Mouse (Mus musculus) liver, embryonic 14.5 days (tissue): Measurements from ENCODE around the gene Mlf2. TPM values are rescaled to one million over a fixed set of nuclear protein-coding genes. Genes with fewer than 3 reads are reported as not detected.

Source experiments
- ATAC-seq: fragments of 200-750 bp; cut with Nextera tagmentation; 2 replicates; pipeline ENCODE4 v1.8.0; 2017; ENCODE audit warnings: moderate number of reproducible peaks, mild to moderate bottlenecking, moderate library complexity; ENCODE audit not compliant: insufficient read depth
- DNase-seq, 3 experiments: peaks; one replicate each; pipeline ENCODE4 v3.0.0-alpha.2; 2012 to 2013; ENCODE audit warnings: low read depth in 3 of 3, low spot score in 3 of 3
- H3K27ac ChIP-seq: fragments of 300-500 bp; sonication (generic); 2 replicates; pipeline ENCODE4 v1.5.1; 2014; ENCODE audit warnings: moderate library complexity, mild to moderate bottlenecking, control low read depth, inconsistent platforms
- H3K27me3 ChIP-seq: fragments of 300-500 bp; sonication (generic); 2 replicates; pipeline ENCODE4 v1.6.1; 2014; ENCODE audit warnings: mild to moderate bottlenecking, low read length, moderate library complexity; ENCODE audit not compliant: control insufficient read depth, insufficient read depth
- H3K36me3 ChIP-seq: fragments of 300-500 bp; sonication (generic); replicated peaks from 2 replicates; pipeline ENCODE4 v1.6.1; 2014; ENCODE audit warnings: low read depth; ENCODE audit not compliant: control insufficient read depth, insufficient read depth
- H3K4me1 ChIP-seq, 2 experiments: fragments of 200-500 bp in 1 of 2; fragments of 300-500 bp in 1 of 2; sonication (generic) in 1 of 2; replicated peaks; 2 replicates each; pipeline ENCODE4 v1.6.1; 2012 to 2014; ENCODE audit warnings: antibody characterized with exemption in 1 of 2, inconsistent platforms in 1 of 2, low read length in 1 of 2; ENCODE audit not compliant: control insufficient read depth in 2 of 2, insufficient read depth in 2 of 2
- H3K4me2 ChIP-seq: fragments of 300-500 bp; sonication (generic); 2 replicates; pipeline ENCODE4 v1.6.1; 2014; ENCODE audit warnings: low read depth, mild to moderate bottlenecking, control low read depth, moderate library complexity
- H3K4me3 ChIP-seq, 2 experiments: fragments of 200-500 bp in 1 of 2; fragments of 300-500 bp in 1 of 2; sonication (generic) in 1 of 2; 2 replicates each; pipeline ENCODE4 v1.5.1; 2012 to 2014; ENCODE audit warnings: low read depth in 2 of 2, low read length in 2 of 2, mild to moderate bottlenecking in 2 of 2, control low read depth in 1 of 2, inconsistent platforms in 1 of 2, moderate library complexity in 1 of 2; ENCODE audit not compliant: insufficient read depth in 1 of 2
- H3K9ac ChIP-seq: fragments of 300-500 bp; sonication (generic); replicated peaks from 2 replicates; pipeline ENCODE4 v1.6.1; 2014; ENCODE audit warnings: mild to moderate bottlenecking, control low read depth, moderate library complexity
- H3K9me3 ChIP-seq: fragments of 300-500 bp; sonication (generic); 2 replicates; pipeline ENCODE4 v1.6.1; 2016; ENCODE audit warnings: low read length, mixed read lengths; ENCODE audit not compliant: control insufficient read depth
- CTCF ChIP-seq: IDR thresholded peaks from 2 replicates; pipeline ENCODE4 v1.5.1; 2016; ENCODE audit warnings: antibody characterized with exemption, low read depth, control low read depth
- EP300 ChIP-seq: IDR thresholded peaks from 2 replicates; pipeline ENCODE4 v1.6.1; 2016; ENCODE audit warnings: antibody characterized with exemption, low read depth
- WGBS: fragments of 180-500 bp; shearing (Covaris S2); extraction: QIAGEN DNeasy Blood & Tissue Kit; methylation state at CpG from one replicate; pipeline ENCODE4 v1.1.7; 2014; ENCODE audit not compliant: insufficient replicate concordance; 5-methylcytosine and 5-hydroxymethylcytosine counted together
- polyA plus RNA-seq, 2 experiments: library from polyadenylated mRNA; depleted of rRNA in 1 of 2; stranded (reverse) in 1 of 2; unstranded in 1 of 2; fragments of >200 nt; fragmentation: Nextera tagmentation in 1 of 2; extraction: Ambion mirVana in 1 of 2; gene quantifications; 2 replicates each; pipeline versions ENCODE4 v1.2.1 to v1.2.3; 2012 to 2014

Gene Mlf2
- polyA plus RNA-seq, 2 experiments: 85.0 to 98.1 TPM

- Histone ChIP-seq H3K4me2 (peak overlapping the region; percentile 15; the same call in 1 of the 2 replicates), H3K27ac (no peak overlapping the region), H3K27me3 (peaks cover 66% of the 10 kb centered on the region), H3K9me3 (no peaks in the 10 kb centered on the region), H3K9ac (no peak overlapping the region), H3K4me3 (no peak overlapping the region), H3K4me1 (peaks cover 0 to 6% of the 10 kb centered on the region in 2 experiments; a peak in 2 of 4 replicates), H3K36me3 (no peaks in the 10 kb centered on the region)
- no peak for TF ChIP-seq EP300
- no peak for TF ChIP-seq CTCF
- ATAC-seq: no peak
- no peak for DNase-seq
- WGBS: 22% methylated on average over 13 of the region's 14 CpGs
Observed at GRCm38 (mm10) chr6:124918890-124919627, 12.1 kb upstream of the Mlf2 start.

- Histone ChIP-seq H3K9ac (no peak within 1 kb of the TSS), H3K36me3 (no peaks in the 10 kb centered on the region), H3K27ac (no peak within 1 kb of the TSS), H3K4me1 (peaks cover 0 to 6% of the 10 kb centered on the region in 2 experiments; a peak in 2 of 4 replicates), H3K4me3 (peak within 1 kb of the TSS in 1 of 2 experiments; percentile 18; a peak in 1 of 4 replicates), H3K4me2 (peak within 1 kb of the TSS; percentile 20; the same call in 1 of the 2 replicates), H3K9me3 (no peaks in the 10 kb centered on the region), H3K27me3 (peaks cover 60% of the 10 kb centered on the region)
- ATAC-seq (peak; percentile 52), DNase-seq (peak; percentile 46 to 52 (median 48))
- TF ChIP-seq EP300 (no peak), CTCF (no peak)
- 12% methylated on average over 13 of the region's 13 CpGs for WGBS
Observed at GRCm38 (mm10) chr6:124919695-124920317, 11.4 kb upstream of the Mlf2 start, which contains the start of gene Ptms. Gene Ptms (minus strand): TSS chr6:124920103.

GRCm38 (mm10) chr6:124920318-124921085 lies 10.7 kb upstream of the Mlf2 start:
- Histone ChIP-seq H3K4me3 (no peak overlapping the region), H3K9ac (no peak overlapping the region), H3K27ac (no peak overlapping the region), H3K9me3 (no peaks in the 10 kb centered on the region), H3K4me2 (0 out of 2 replicates have a peak overlapping the region, but pooled peaks have one; percentile 20), H3K4me1 (peaks cover 0 to 11% of the 10 kb centered on the region in 2 experiments; a peak in 2 of 4 replicates), H3K27me3 (peaks cover 53% of the 10 kb centered on the region), H3K36me3 (no peaks in the 10 kb centered on the region)
- TF ChIP-seq CTCF: no peak
- no peak for TF ChIP-seq EP300
- WGBS: 31% methylated on average over 9 of the region's 9 CpGs
- no peak for DNase-seq
- ATAC-seq: no peak

- peaks cover 0 to 17% of the 10 kb centered on the region in 2 experiments; a peak in 2 of 4 replicates for H3K4me1 ChIP-seq
- no peaks in the 10 kb centered on the region for H3K9me3 ChIP-seq
- TF ChIP-seq CTCF: no peak
- TF ChIP-seq EP300: no peak
- H3K36me3 ChIP-seq: no peaks in the 10 kb centered on the region
- WGBS: 25% methylated on average over 4 of the region's 4 CpGs
- no peak for DNase-seq
- H3K9ac ChIP-seq: no peak overlapping the region
- no peak for ATAC-seq
- no peak overlapping the region for H3K4me2 ChIP-seq
- H3K4me3 ChIP-seq: no peak overlapping the region
- no peak overlapping the region for H3K27ac ChIP-seq
- H3K27me3 ChIP-seq: peaks cover 43% of the 10 kb centered on the region
Observed at GRCm38 (mm10) chr6:124921539-124921938, 9.6 kb upstream of the Mlf2 start.
